In genomic region chr11:107375816-107376215, GRCm38 (mm10) we compare ENCODE assay signal across 12 mouse cellular contexts.
A peak's percentile ranks its signal among the peaks of the same experiment; 100 is the strongest.
DNase-seq lines count a peak whose midpoint lies in the region; ATAC-seq and TF ChIP-seq lines count a peak whose summit lies in the region.
"Had no signal": no experiment of that assay in that cellular context is flagged by ENCODE, and none has a peak within 500 bp of the region (broad histone marks: within the 10 kb centered on the region; RNA-seq: fewer than 3 reads in every experiment).

No protein-coding gene starts in this region.

- H3K4me2 ChIP-seq in kidney, embryonic 15.5 days, result no peak overlapping the region
- H3K4me2 ChIP-seq: heart, embryonic 13.5 days had no signal

- H3K27ac ChIP-seq in kidney, embryonic 15.5 days, result peak overlapping the region; percentile 24; the same call in 1 of the 2 replicates
- H3K27ac ChIP-seq in small intestine, adult 2 months (ENCODE audit: insufficient read depth, low read depth, low read length), result 0 out of 2 replicates have a peak overlapping the region, but pooled peaks have one; percentile 12
- H3K27ac ChIP-seq: heart, embryonic 13.5 days; liver, embryonic 14.5 days had no signal

- H3K9me3 ChIP-seq in kidney, embryonic 15.5 days (replicated peaks), result no peaks in the 10 kb centered on the region
- H3K9me3 ChIP-seq: heart, embryonic 13.5 days had no signal

- no peaks in the 10 kb centered on the region for H3K27me3 ChIP-seq in kidney, embryonic 15.5 days
- H3K27me3 ChIP-seq in small intestine, adult 2 months (ENCODE audit: control insufficient read depth, insufficient read depth, low read length), result no peaks in the 10 kb centered on the region
- H3K27me3 ChIP-seq: heart, embryonic 13.5 days had no signal

- H3K4me3 ChIP-seq in kidney, embryonic 15.5 days (replicated peaks), result no peak overlapping the region
- H3K4me3 ChIP-seq in small intestine, adult 2 months (ENCODE audit: low read depth, low read length), result no peak overlapping the region
- H3K4me3 ChIP-seq: heart, embryonic 13.5 days had no signal

- TF ChIP-seq CTCF in small intestine, adult 2 months (IDR thresholded peaks at IDR 0.05; ENCODE audit: extremely low read depth, insufficient read length, insufficient replicate concordance, low read depth, low read length), result no peak

- TF ChIP-seq POLR2A in small intestine, adult 2 months (IDR thresholded peaks at IDR 0.05; ENCODE audit: low read depth, low read length), result no peak

- WGBS in kidney, embryonic 15.5 days, result 71% methylated on average over 11 of the region's 11 CpGs
- 79% methylated on average over 11 of the region's 11 CpGs for WGBS in small intestine, adult 2 months

- DNase-seq in cerebellum, adult 9-10 months, result peak; percentile 31
- DNase-seq in cerebellum, adult 11-12 months, result no peak
- DNase-seq in kidney, adult 8-10 months, result no peak
- peak; percentile 28 for DNase-seq in right cerebral cortex, postnatal 14 days
- no peak for DNase-seq in right cerebral cortex, postnatal 4 days
- DNase-seq in urinary bladder, adult 18-20 months (ENCODE audit: low spot score in 2 of 2), result no peak
- DNase-seq: thymus, postnatal 25 days had no signal

- no peak overlapping the region for H3K9ac ChIP-seq in kidney, embryonic 15.5 days
- H3K9ac ChIP-seq: heart, embryonic 13.5 days; liver, embryonic 14.5 days had no signal

- peaks cover 26% of the 10 kb centered on the region for H3K4me1 ChIP-seq in kidney, embryonic 15.5 days
- H3K4me1 ChIP-seq in small intestine, adult 2 months (ENCODE audit: control insufficient read depth, insufficient read depth, insufficient read length, low read length), result 0 out of 2 replicates have a peak, but pooled peaks cover 2% of the 10 kb centered on the region

- H3K36me3 ChIP-seq in kidney, embryonic 15.5 days, result no peaks in the 10 kb centered on the region
- no peaks in the 10 kb centered on the region for H3K36me3 ChIP-seq in small intestine, adult 2 months (ENCODE audit: control insufficient read depth, insufficient read depth, low read length)
- H3K36me3 ChIP-seq: heart, embryonic 13.5 days had no signal

- ATAC-seq in kidney, embryonic 15.5 days (replicated peaks; ENCODE audit: low FRiP score), result no peak
- ATAC-seq: inflammation-experienced regulatory T-cells, adult 6 months had no signal

Comparison
In these comparisons a context has a peak if more than half of its experiments do, and no peak if none do; other contexts are left out.
1. DNase-seq: peak in cerebellum, adult 9-10 months (single experiment) and right cerebral cortex, postnatal 14 days (single experiment); none in cerebellum, adult 11-12 months (single experiment), kidney, adult 8-10 months (0 of 2), right cerebral cortex, postnatal 4 days (single experiment) and urinary bladder, adult 18-20 months (0 of 2).